Mouse (Mus musculus): Measurements from ENCODE around the gene Ccdc171. TPM values are rescaled to one million over a fixed set of nuclear protein-coding genes. Genes with fewer than 3 reads are reported as not detected.
A peak's percentile ranks its signal among the peaks of the same experiment; 100 is the strongest.
"Not testable (repeated sequence)": the region's sequence is repeated elsewhere in the genome, so short reads cannot be mapped to it uniquely, and the experiment has no call there.

Ccdc171 gene
- polyA plus RNA-seq, 1 experiment from 2014 or later: 2.4 TPM

DNA sequence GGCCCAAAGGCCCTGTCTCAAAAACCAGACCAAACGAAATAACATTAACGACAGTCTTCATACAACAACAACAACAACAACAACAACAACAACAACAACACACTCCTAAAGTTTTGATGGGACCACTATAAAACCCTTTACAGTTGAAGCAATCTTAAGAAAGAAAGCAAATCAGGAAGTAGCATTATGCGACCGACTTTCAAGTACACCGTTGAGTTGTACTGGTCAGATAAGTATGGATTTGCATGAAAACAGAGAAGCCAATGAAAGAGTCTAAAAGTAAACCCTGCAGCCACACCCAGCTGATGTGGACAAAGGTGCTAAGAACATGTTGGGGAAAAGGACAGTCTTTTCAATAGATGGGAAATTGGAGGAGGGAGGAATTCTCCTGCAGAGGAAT is 45.7 kb downstream of the Ccdc171 start:
- Histone ChIP-seq H3K9me3 (replicated peaks; ENCODE audit: low read length) (no peaks in the 10 kb centered on the region), H3K27me3 (ENCODE audit: insufficient read depth, low read length) (no peaks in the 10 kb centered on the region), H3K36me3 (ENCODE audit: insufficient read depth, low read length) (no peaks in the 10 kb centered on the region), H3K9ac (ENCODE audit: low read depth, low read length) (no peak overlapping the region), H3K4me1 (replicated peaks; ENCODE audit: insufficient read depth, low read length) (no peaks in the 10 kb centered on the region), H3K27ac (no peak overlapping the region), H3K4me3 (replicated peaks; ENCODE audit: low read depth, low read length) (no peak overlapping the region), H3K4me2 (ENCODE audit: low read length) (no peak overlapping the region)
- ATAC-seq (replicated peaks; ENCODE audit: low FRiP score, low read depth): no peak
- TF ChIP-seq CTCF (IDR thresholded peaks at IDR 0.05; ENCODE audit: low read depth): no peak
- no peak for DNase-seq (ENCODE audit: low spot score)
- 94% methylated on average over 5 of the region's 5 CpGs for WGBS

DNA sequence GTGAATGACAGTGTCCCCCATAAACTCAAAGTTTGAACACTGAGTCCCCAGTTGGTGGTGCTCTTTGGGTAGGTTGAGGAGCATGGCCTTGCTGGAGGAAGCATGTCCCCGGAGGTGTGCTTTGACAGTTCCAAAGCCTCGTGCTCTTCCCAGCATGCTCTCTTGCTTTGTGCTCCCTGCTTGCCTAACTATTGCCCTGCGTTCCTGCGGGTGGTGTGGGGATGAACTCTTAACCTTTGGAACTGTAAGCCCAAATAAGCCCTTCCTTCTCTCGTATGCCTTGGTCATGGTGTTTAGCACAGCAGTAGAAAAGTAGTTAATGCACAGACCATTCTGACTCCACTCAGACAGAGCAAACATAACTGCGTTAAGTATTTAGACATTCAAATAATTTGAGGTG is 47.2 kb downstream of the Ccdc171 start:
- H3K27ac ChIP-seq: no peak overlapping the region
- TF ChIP-seq CTCF (IDR thresholded peaks at IDR 0.05; ENCODE audit: low read depth): no peak
- H3K9ac ChIP-seq (ENCODE audit: low read depth, low read length): no peak overlapping the region
- H3K4me3 ChIP-seq (replicated peaks; ENCODE audit: low read depth, low read length): no peak overlapping the region
- no peak overlapping the region for H3K4me2 ChIP-seq (ENCODE audit: low read length)
- H3K9me3 ChIP-seq (replicated peaks; ENCODE audit: low read length): no peaks in the 10 kb centered on the region
- no peaks in the 10 kb centered on the region for H3K36me3 ChIP-seq (ENCODE audit: insufficient read depth, low read length)
- ATAC-seq (replicated peaks; ENCODE audit: low FRiP score, low read depth): no peak
- 61% methylated on average over 6 of the region's 6 CpGs for WGBS
- no peaks in the 10 kb centered on the region for H3K27me3 ChIP-seq (ENCODE audit: insufficient read depth, low read length)
- H3K4me1 ChIP-seq (replicated peaks; ENCODE audit: insufficient read depth, low read length): no peaks in the 10 kb centered on the region
- no peak for DNase-seq (ENCODE audit: low spot score)

DNA sequence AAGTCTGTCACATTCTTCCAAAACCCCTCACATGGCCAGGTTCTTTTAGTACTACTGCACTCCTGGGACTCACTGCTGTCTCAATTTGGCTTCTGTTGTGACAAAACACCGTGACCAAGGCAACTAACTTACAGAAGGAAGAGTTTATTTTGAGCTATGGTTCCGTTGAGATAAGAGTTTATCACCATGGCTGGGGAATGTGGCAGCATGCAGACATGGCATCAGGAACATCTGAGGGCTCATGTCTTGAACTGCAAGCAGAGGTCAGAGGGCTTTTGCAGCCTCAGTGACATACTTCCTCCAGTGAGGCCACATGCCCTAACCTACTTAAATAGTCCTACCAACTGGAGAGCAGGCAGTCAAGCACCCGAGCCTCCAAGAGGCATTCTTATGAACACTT is 51.0 kb downstream of the Ccdc171 start:
- no peak overlapping the region for H3K4me2 ChIP-seq (ENCODE audit: low read length)
- no peak overlapping the region for H3K4me3 ChIP-seq (replicated peaks; ENCODE audit: low read depth, low read length)
- H3K9ac ChIP-seq (ENCODE audit: low read depth, low read length): no peak overlapping the region
- no peak overlapping the region for H3K27ac ChIP-seq
- DNase-seq (ENCODE audit: low spot score) (no peak), ATAC-seq (replicated peaks; ENCODE audit: low FRiP score, low read depth) (no peak)
- WGBS: 48% methylated on average over 3 of the region's 3 CpGs
- no peaks in the 10 kb centered on the region for H3K4me1 ChIP-seq (replicated peaks; ENCODE audit: insufficient read depth, low read length)
- H3K36me3 ChIP-seq (ENCODE audit: insufficient read depth, low read length): no peaks in the 10 kb centered on the region
- H3K9me3 ChIP-seq (replicated peaks; ENCODE audit: low read length): no peaks in the 10 kb centered on the region
- no peaks in the 10 kb centered on the region for H3K27me3 ChIP-seq (ENCODE audit: insufficient read depth, low read length)
- no peak for TF ChIP-seq CTCF (IDR thresholded peaks at IDR 0.05; ENCODE audit: low read depth)

DNA sequence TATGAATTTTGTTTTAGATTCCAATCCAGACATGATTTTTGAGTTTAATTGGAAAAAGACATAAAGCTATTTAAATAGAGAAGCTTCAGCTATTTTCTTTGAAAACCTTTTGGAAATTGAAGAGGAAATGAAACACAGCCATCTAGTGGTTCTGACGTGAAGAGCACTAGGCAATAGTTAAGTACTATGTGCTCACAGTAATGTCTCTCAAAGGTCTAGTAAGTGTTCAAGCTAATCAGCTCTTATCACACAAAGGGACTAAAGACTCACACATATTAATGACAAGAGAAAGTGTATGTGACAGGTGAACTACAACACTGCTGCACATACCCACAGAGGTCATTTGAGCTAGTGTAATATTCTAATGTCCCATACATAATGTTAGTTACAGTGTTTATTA is 54.8 kb downstream of the Ccdc171 start:
- 12% methylated on average over 1 of the region's 1 CpGs for WGBS

DNA sequence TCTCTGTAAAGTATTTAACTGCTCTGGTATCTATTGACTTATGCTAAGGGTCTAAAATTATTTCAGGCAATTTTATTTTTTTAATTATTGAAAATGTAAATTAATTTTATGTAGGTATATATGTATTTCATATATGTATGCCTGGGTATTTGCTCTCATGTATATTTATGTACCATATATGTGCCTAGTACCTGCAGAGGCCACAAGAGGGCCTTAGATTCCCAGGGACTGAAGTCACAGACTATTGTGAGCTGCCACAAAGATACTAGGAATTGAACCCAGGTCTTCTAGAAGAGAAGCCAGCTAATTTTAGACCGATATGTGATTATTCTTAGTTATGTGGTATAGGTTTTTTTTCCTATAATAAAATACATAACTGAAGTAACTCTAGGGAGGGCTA is 62.2 kb downstream of the Ccdc171 start:
- Histone ChIP-seq H3K4me1 (replicated peaks; ENCODE audit: insufficient read depth, low read length) (no peaks in the 10 kb centered on the region), H3K4me2 (ENCODE audit: low read length) (no peak overlapping the region), H3K27me3 (ENCODE audit: insufficient read depth, low read length) (no peaks in the 10 kb centered on the region), H3K9ac (ENCODE audit: low read depth, low read length) (no peak overlapping the region), H3K27ac (no peak overlapping the region), H3K9me3 (replicated peaks; ENCODE audit: low read length) (no peaks in the 10 kb centered on the region), H3K4me3 (replicated peaks; ENCODE audit: low read depth, low read length) (no peak overlapping the region), H3K36me3 (ENCODE audit: insufficient read depth, low read length) (no peaks in the 10 kb centered on the region)
- ATAC-seq (replicated peaks; ENCODE audit: low FRiP score, low read depth): no peak
- TF ChIP-seq CTCF (IDR thresholded peaks at IDR 0.05; ENCODE audit: low read depth): no peak
- 93% methylated on average over 1 of the region's 1 CpGs for WGBS
- DNase-seq (ENCODE audit: low spot score): no peak

More for the DNA sequence above, 54.8 kb downstream of the Ccdc171 start:
- Histone ChIP-seq H3K4me3 (replicated peaks; ENCODE audit: low read depth, low read length) (no peak overlapping the region), H3K9ac (ENCODE audit: low read depth, low read length) (no peak overlapping the region), H3K36me3 (ENCODE audit: insufficient read depth, low read length) (no peaks in the 10 kb centered on the region), H3K27me3 (ENCODE audit: insufficient read depth, low read length) (no peaks in the 10 kb centered on the region), H3K4me1 (replicated peaks; ENCODE audit: insufficient read depth, low read length) (no peaks in the 10 kb centered on the region), H3K9me3 (replicated peaks; ENCODE audit: low read length) (no peaks in the 10 kb centered on the region), H3K27ac (no peak overlapping the region), H3K4me2 (ENCODE audit: low read length) (no peak overlapping the region)
- peak; percentile 63 for TF ChIP-seq CTCF (IDR thresholded peaks at IDR 0.05; ENCODE audit: low read depth)
- DNase-seq (ENCODE audit: low spot score): peak; percentile 72
- ATAC-seq (replicated peaks; ENCODE audit: low FRiP score, low read depth): no peak

DNA sequence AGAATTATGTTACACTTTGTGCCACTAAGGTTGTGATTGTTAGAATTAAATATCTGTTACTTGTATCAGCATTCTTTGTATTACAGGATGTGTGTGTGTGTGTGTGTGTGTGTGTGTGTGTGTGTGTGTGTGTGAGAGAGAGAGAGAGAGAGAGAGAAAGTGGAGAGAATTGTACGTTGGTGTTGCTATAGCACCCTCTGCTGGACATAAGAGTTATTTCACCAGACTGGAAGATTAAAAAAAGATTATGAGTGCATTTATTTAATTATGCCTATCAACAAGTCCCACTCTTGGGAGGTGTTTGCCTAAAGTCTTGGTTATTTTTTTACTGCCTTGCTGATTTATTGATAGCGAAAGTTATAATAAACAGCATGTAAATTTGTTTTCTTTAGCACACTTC is 71.1 kb downstream of the Ccdc171 start:
- H3K4me3 ChIP-seq (replicated peaks; ENCODE audit: low read depth, low read length): no peak overlapping the region
- no peaks in the 10 kb centered on the region for H3K36me3 ChIP-seq (ENCODE audit: insufficient read depth, low read length)
- H3K27ac ChIP-seq: no peak overlapping the region
- no peak for ATAC-seq (replicated peaks; ENCODE audit: low FRiP score, low read depth)
- no peaks in the 10 kb centered on the region for H3K4me1 ChIP-seq (replicated peaks; ENCODE audit: insufficient read depth, low read length)
- H3K27me3 ChIP-seq (ENCODE audit: insufficient read depth, low read length): no peaks in the 10 kb centered on the region
- TF ChIP-seq CTCF (IDR thresholded peaks at IDR 0.05; ENCODE audit: low read depth): peak; percentile 71
- no peak overlapping the region for H3K9ac ChIP-seq (ENCODE audit: low read depth, low read length)
- DNase-seq (ENCODE audit: low spot score): peak; percentile 66
- no peak overlapping the region for H3K4me2 ChIP-seq (ENCODE audit: low read length)
- H3K9me3 ChIP-seq (replicated peaks; ENCODE audit: low read length): no peaks in the 10 kb centered on the region
- whole genome bisulfite sequencing: 24% methylated on average over 2 of the region's 2 CpGs

DNA sequence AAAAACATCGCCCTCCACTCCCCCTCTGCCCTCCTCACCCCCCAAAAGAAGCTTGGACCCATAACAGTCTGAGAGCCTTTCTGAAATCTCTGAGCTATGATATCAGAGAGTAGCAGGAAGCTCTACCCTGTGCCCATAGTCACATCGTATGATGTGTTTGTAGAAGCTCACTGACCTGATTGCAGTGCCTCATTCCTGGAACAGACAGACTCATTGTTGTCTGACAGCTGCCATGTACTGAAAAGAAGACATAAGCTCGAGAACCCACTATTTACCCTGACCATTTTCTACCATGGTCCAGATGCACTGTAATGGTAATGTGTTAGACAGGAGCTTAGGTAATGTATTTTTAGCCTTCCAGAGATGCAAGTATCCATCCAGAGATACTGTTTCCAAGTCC is 85.8 kb downstream of the Ccdc171 start:
- DNase-seq (ENCODE audit: low spot score) (no peak), ATAC-seq (replicated peaks; ENCODE audit: low FRiP score, low read depth) (no peak)
- Histone ChIP-seq H3K9ac (ENCODE audit: low read depth, low read length) (no peak overlapping the region), H3K4me3 (replicated peaks; ENCODE audit: low read depth, low read length) (no peak overlapping the region), H3K4me2 (ENCODE audit: low read length) (no peak overlapping the region), H3K9me3 (replicated peaks; ENCODE audit: low read length) (no peaks in the 10 kb centered on the region), H3K27ac (no peak overlapping the region), H3K36me3 (ENCODE audit: insufficient read depth, low read length) (no peaks in the 10 kb centered on the region), H3K4me1 (replicated peaks; ENCODE audit: insufficient read depth, low read length) (no peaks in the 10 kb centered on the region), H3K27me3 (ENCODE audit: insufficient read depth, low read length) (no peaks in the 10 kb centered on the region)
- 83% methylated on average over 3 of the region's 3 CpGs for WGBS
- TF ChIP-seq CTCF (IDR thresholded peaks at IDR 0.05; ENCODE audit: low read depth): no peak

DNA sequence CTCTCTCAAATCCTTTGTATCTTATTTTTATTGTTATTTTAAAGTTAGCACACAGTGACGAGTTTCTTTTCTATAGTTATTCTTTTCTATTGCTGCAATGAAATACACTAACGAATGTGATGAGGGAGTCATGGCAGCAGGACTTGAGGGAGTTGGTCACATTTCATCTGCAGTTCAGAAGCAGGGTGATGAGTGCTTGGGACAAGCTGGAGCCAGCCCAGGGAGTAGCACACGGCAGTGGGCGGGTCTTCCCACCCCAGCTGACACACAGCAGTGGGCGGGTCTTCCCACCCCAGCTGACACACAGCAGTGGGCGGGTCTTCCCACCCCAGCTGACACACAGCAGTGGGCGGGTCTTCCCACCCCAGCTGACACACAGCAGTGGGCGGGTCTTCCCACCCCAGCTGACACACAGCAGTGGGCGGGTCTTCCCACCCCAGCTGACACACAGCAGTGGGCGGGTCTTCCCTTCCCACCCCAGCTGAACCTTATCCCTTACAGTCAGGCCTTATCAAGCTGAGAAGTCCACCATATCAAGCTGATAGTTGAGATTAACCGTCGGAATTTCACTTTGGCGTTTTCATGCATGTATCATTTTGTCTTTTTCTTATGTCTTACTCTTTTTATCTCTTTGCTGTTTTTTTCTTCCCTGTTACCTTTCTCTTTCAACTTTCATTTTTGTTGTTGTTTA is 97.8 kb downstream of the Ccdc171 start:
- not testable (repeated sequence) for H3K27me3 ChIP-seq (ENCODE audit: insufficient read depth, low read length); H3K9me3 ChIP-seq (replicated peaks; ENCODE audit: low read length); H3K4me2 ChIP-seq (ENCODE audit: low read length); H3K27ac ChIP-seq; H3K4me1 ChIP-seq (replicated peaks; ENCODE audit: insufficient read depth, low read length); H3K4me3 ChIP-seq (replicated peaks; ENCODE audit: low read depth, low read length); H3K36me3 ChIP-seq (ENCODE audit: insufficient read depth, low read length); ATAC-seq (replicated peaks; ENCODE audit: low FRiP score, low read depth); H3K9ac ChIP-seq (ENCODE audit: low read depth, low read length)
- WGBS: 32% methylated on average over 10 of the region's 13 CpGs
- DNase-seq (ENCODE audit: low spot score): peak; percentile 33
